Mouse (Mus musculus): ENCODE data around the gene Insr.
"Not testable (repeated sequence)": the region's sequence is repeated elsewhere in the genome, so short reads cannot be mapped to it uniquely, and the experiment has no call there.

Insr gene

GRCm38 (mm10) chr8:3278934-3279720 lies at the start of gene Insr:
Gene Insr, minus strand, starts transcription at chr8:3279617.
- DNase-seq (ENCODE audit: low read depth, low spot score), result peak; percentile 94

GRCm38 (mm10) chr8:3327538-3328245 lies 48.3 kb upstream of the Insr start:
- DNase-seq (ENCODE audit: low read depth, low spot score), result peak; percentile 51

GRCm38 (mm10) chr8:3327056-3327455 lies 47.6 kb upstream of the Insr start:
- no peak for DNase-seq (ENCODE audit: low read depth, low spot score)

GRCm38 (mm10) chr8:3324253-3324652 lies 44.8 kb upstream of the Insr start:
- DNase-seq (ENCODE audit: low read depth, low spot score), result peak; percentile 30

- DNase-seq (ENCODE audit: low read depth, low spot score), result not testable (repeated sequence)
Observed at GRCm38 (mm10) chr8:3319267-3319666, 39.9 kb upstream of the Insr start.

GRCm38 (mm10) chr8:3316585-3316984 lies 37.2 kb upstream of the Insr start:
- no peak for DNase-seq (ENCODE audit: low read depth, low spot score)

- no peak for DNase-seq (ENCODE audit: low read depth, low spot score)
Observed at GRCm38 (mm10) chr8:3314345-3314744, 34.9 kb upstream of the Insr start.

- no peak for DNase-seq (ENCODE audit: low read depth, low spot score)
Observed at GRCm38 (mm10) chr8:3313843-3314242, 34.4 kb upstream of the Insr start.

- not testable (repeated sequence) for DNase-seq (ENCODE audit: low read depth, low spot score)
Observed at GRCm38 (mm10) chr8:3313417-3313816, 34.0 kb upstream of the Insr start.

- DNase-seq (ENCODE audit: low read depth, low spot score), result no peak
Observed at GRCm38 (mm10) chr8:3311482-3311881, 32.1 kb upstream of the Insr start.

GRCm38 (mm10) chr8:3309636-3310035 lies 30.2 kb upstream of the Insr start:
- no peak for DNase-seq (ENCODE audit: low read depth, low spot score)

GRCm38 (mm10) chr8:3308205-3308800 lies 28.9 kb upstream of the Insr start:
- not testable (repeated sequence) for DNase-seq (ENCODE audit: low read depth, low spot score)

- no peak for DNase-seq (ENCODE audit: low read depth, low spot score)
Observed at GRCm38 (mm10) chr8:3302131-3302530, 22.7 kb upstream of the Insr start.

- DNase-seq (ENCODE audit: low read depth, low spot score), result peak; percentile 51
Observed at GRCm38 (mm10) chr8:3299322-3299721, 19.9 kb upstream of the Insr start.

- DNase-seq (ENCODE audit: low read depth, low spot score), result no peak
Observed at GRCm38 (mm10) chr8:3285824-3286223, 6.4 kb upstream of the Insr start.

- no peak for DNase-seq (ENCODE audit: low read depth, low spot score)
Observed at GRCm38 (mm10) chr8:3284656-3285055, 5.2 kb upstream of the Insr start.

- DNase-seq (ENCODE audit: low read depth, low spot score), result no peak
Observed at GRCm38 (mm10) chr8:3281296-3281695, 1.9 kb upstream of the Insr start.

- peak; percentile 17 for DNase-seq (ENCODE audit: low read depth, low spot score)
Observed at GRCm38 (mm10) chr8:3280266-3280910, 971 bp upstream of the Insr start.

- DNase-seq (ENCODE audit: low read depth, low spot score), result no peak
Observed at GRCm38 (mm10) chr8:3279721-3280077, 282 bp upstream of the Insr start.

GRCm38 (mm10) chr8:3278181-3278820 lies 1.1 kb downstream of the Insr start:
- DNase-seq (ENCODE audit: low read depth, low spot score), result peak; percentile 75

GRCm38 (mm10) chr8:3277266-3277665 lies 2.2 kb downstream of the Insr start:
- DNase-seq (ENCODE audit: low read depth, low spot score), result no peak

GRCm38 (mm10) chr8:3276009-3276408 lies 3.4 kb downstream of the Insr start:
- no peak for DNase-seq (ENCODE audit: low read depth, low spot score)
